Mouse (Mus musculus) heart, embryonic 10.5 days (tissue): ENCODE results near the gene Apoa5. TPM values are rescaled to one million over a fixed set of nuclear protein-coding genes. Genes with fewer than 3 reads are reported as not detected.
"Not testable (repeated sequence)": the region's sequence is repeated elsewhere in the genome, so short reads cannot be mapped to it uniquely, and the experiment has no call there.

Source experiments
- DNase-seq: peaks from one replicate; pipeline ENCODE4 v3.0.0-alpha.2; 2017; ENCODE audit warnings: low spot score
- H3K27ac ChIP-seq: fragments of 300-500 bp; sonication (generic); 2 replicates; pipeline ENCODE4 v1.5.1; 2016; ENCODE audit warnings: mild to moderate bottlenecking
- H3K27me3 ChIP-seq: fragments of 300-500 bp; sonication (generic); 2 replicates; pipeline ENCODE4 v1.6.1; 2016; ENCODE audit warnings: mild to moderate bottlenecking; ENCODE audit not compliant: poor library complexity, insufficient read depth, severe bottlenecking
- H3K36me3 ChIP-seq: fragments of 300-500 bp; sonication (generic); 2 replicates; pipeline ENCODE4 v1.6.1; 2016; ENCODE audit warnings: mild to moderate bottlenecking, moderate library complexity
- H3K4me1 ChIP-seq: fragments of 300-500 bp; sonication (generic); 2 replicates; pipeline ENCODE4 v1.6.1; 2016; ENCODE audit warnings: mild to moderate bottlenecking
- H3K4me3 ChIP-seq: fragments of 300-500 bp; sonication (generic); 2 replicates; pipeline ENCODE4 v1.5.1; 2016; ENCODE audit warnings: mild to moderate bottlenecking, moderate library complexity
- H3K9me3 ChIP-seq: fragments of 300-500 bp; sonication (generic); 2 replicates; pipeline ENCODE4 v1.6.1; 2016; ENCODE audit warnings: mild to moderate bottlenecking, moderate library complexity
- WGBS: fragments of 180-500 bp; shearing (Covaris S2); methylation state at CpG from one replicate; pipeline ENCODE4 v1.1.7; 2016; 5-methylcytosine and 5-hydroxymethylcytosine counted together
- polyA plus RNA-seq: library from polyadenylated mRNA; unstranded; fragments of >200 nt; fragmentation: Nextera tagmentation; extraction: Ambion mirVana; gene quantifications from 2 replicates; pipeline ENCODE4 v1.2.1, GENCODE M21; 2016

Apoa5 gene
- polyA plus RNA-seq, 1 experiment from 2014 or later: 0.23 TPM

DNA sequence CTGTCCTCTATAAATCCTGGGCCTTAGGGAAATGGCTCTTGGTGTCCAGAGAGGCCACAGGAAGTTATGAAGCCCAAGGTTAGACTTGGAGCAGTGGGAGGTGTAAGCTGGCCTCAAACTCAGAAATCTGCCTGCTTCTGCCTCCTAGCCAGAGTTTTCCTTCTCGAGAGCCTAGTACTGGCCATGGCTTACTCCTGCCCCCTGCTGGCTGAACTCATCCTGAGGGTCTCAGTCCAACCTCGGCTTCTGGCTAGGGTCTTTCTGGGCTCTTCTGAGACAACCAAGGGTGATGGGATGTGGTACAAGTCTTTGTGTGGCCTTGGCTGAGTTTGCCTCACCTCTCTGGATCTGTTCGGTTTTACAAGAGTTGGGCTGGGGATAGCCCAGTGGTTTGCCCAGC is 49.5 kb downstream of the Apoa5 start:
- no peak for DNase-seq
- Histone ChIP-seq H3K36me3 (no peaks in the 10 kb centered on the region), H3K27me3 (peaks cover 21% of the 10 kb centered on the region; the same call in 1 of the 2 replicates), H3K27ac (no peak overlapping the region), H3K9me3 (peaks cover 3% of the 10 kb centered on the region; the same call in 1 of the 2 replicates), H3K4me3 (no peak overlapping the region), H3K4me1 (0 out of 2 replicates have a peak, but pooled peaks cover 3% of the 10 kb centered on the region)
- 87% methylated on average over 3 of the region's 3 CpGs for WGBS

DNA sequence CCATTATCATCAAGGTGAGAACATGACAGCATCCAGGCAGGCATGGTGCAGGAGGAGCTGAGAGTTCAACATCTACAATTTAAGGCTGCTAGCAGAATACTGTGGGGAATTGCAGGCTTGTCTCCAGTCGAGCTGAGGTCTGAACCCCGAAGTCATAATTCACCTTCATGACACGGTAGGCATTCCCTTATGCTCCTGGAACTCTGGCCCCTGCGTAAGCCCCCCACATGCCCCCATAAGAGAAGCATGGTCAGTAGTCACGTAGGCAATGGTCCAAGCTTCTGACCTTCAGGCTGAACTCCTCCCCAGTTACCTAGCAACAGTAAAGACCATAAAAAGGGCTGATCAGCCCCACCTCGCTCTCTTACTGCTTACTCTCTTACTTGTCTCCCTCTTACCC is 51.5 kb downstream of the Apoa5 start, which contains the start of gene 4931429L15Rik:
TSS of gene 4931429L15Rik (minus strand) at position 101 of the 400 bp plus-strand sequence.
- not testable (repeated sequence) for H3K4me3 ChIP-seq, H3K36me3 ChIP-seq, H3K9me3 ChIP-seq, H3K4me1 ChIP-seq, H3K27ac ChIP-seq
- H3K27me3 ChIP-seq: peaks cover 21% of the 10 kb centered on the region; the same call in 1 of the 2 replicates
- 90% methylated on average over 6 of the region's 6 CpGs for WGBS
- DNase-seq: peak; percentile 47

DNA sequence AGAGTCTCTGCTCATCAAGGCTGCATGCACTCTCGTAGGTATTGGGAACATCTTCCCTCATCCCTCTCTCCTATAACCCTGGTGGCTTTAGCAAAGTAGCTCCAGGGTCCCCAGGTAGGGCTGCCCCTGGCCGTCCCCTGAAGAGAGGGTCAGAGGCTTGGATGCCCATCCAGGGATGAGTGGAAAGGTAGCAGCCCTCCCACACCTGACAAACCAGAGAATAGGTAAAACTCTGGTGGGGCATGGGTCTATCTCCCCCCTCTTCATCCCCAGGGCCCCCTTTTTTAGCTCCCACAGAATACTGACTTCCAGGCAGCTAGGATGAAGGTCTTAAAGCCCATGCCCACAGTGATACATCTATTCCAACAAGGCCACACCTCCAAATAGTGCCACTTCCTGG is 52.0 kb downstream of the Apoa5 start:
- Histone ChIP-seq H3K4me3 (no peak overlapping the region), H3K36me3 (no peaks in the 10 kb centered on the region), H3K27ac (no peak overlapping the region), H3K4me1 (0 out of 2 replicates have a peak, but pooled peaks cover 3% of the 10 kb centered on the region), H3K27me3 (peaks cover 21% of the 10 kb centered on the region; the same call in 1 of the 2 replicates), H3K9me3 (peaks cover 3% of the 10 kb centered on the region; the same call in 1 of the 2 replicates)
- peak; percentile 58 for DNase-seq
- 77% methylated on average over 2 of the region's 2 CpGs for WGBS

Other genes starting within 250 kb of the Apoa5 start
- 4.3 and 124 TPM in 2 replicates for gene Apoa1, start 40.1 kb upstream of the Apoa5 start, polyA plus RNA-seq
- not detected in 2 replicates for gene Apoc3, start 33.0 kb upstream of the Apoa5 start, polyA plus RNA-seq
- 0.07 and 1.2 TPM in 2 replicates for gene Apoa4, start 27.9 kb upstream of the Apoa5 start, polyA plus RNA-seq
- 47.6 and 62.5 TPM in 2 replicates for gene Zpr1, start 4.4 kb downstream of the Apoa5 start, polyA plus RNA-seq
- 16.8 and 22.8 TPM in 2 replicates for gene Bud13, start 14.4 kb downstream of the Apoa5 start, polyA plus RNA-seq
- gene 4931429L15Rik, start 51.4 kb downstream of the Apoa5 start, polyA plus RNA-seq: not detected in 2 replicates